Mouse (Mus musculus): ENCODE data around the gene Flywch1. TPM values are rescaled to one million over a fixed set of nuclear protein-coding genes. Genes with fewer than 3 reads are reported as not detected.
"Not testable (repeated sequence)": the region's sequence is repeated elsewhere in the genome, so short reads cannot be mapped to it uniquely, and the experiment has no call there.

The Flywch1 gene
- total RNA-seq, 2 experiments from 2014 or later: 304 to 305 TPM

- intact Hi-C loops (cut with DNase I): loop anchor here (2.0 kb wide), 1 partner anchor 17 kb away; no protein-coding TSS in a partner anchor
- peak; percentile 87 to 95 for DNase-seq (ENCODE audit: low spot score in 2 of 2)
Observed at GRCm38 (mm10) chr17:23785561-23786471, 14.4 kb upstream of the Flywch1 start, which contains the start of gene Flywch2. Gene Flywch2 (minus strand): TSS chr17:23786081.

DNA sequence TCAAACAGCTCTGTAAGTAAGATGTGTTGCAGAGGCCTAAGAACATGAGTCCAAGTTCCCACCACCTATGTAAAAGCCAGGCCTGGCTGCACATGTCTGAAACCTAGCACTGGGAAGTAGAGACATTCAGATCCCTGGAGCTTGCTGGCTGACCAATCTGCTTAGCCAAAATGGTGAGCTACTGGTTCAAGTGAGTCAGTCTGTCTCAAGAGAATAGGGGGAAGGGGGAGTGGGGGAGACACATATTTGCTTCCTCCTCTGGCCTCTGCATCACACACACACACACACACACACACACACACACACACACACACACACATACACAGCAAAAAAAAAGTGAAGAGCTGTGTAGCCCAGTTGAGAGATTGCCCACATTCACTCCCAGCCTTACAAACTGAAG, 11.9 kb upstream of the Flywch1 start:
- intact Hi-C loops (cut with DNase I): no loop called here
- DNase-seq (ENCODE audit: low spot score in 2 of 2): no peak

DNA sequence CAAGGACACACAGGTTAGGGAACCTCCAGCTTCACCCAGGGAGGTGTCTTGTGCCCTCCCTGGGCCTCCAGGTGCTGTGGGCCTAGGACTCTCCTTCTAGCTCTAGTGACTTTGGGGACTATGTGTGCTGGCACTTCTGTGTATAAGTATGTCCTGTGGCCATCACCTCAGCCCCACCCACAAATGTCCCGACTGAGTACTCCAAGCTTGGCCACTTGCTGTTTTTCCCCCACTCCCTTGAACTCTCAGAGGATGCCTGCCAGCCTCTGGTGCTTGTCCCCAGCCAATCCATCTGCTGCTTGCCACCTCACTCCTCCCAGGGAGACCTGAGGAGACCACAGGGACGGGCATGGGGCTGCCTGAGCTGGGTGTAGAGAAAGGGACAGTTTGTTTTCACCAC, 7.0 kb upstream of the Flywch1 start:
- intact Hi-C loops (cut with DNase I): no loop called here
- no peak for DNase-seq (ENCODE audit: low spot score in 2 of 2)

GRCm38 (mm10) chr17:23777141-23777540, 5.7 kb upstream of the Flywch1 start:
- no peak for DNase-seq (ENCODE audit: low spot score in 2 of 2)
- intact Hi-C loops (cut with DNase I): no loop called here

DNA sequence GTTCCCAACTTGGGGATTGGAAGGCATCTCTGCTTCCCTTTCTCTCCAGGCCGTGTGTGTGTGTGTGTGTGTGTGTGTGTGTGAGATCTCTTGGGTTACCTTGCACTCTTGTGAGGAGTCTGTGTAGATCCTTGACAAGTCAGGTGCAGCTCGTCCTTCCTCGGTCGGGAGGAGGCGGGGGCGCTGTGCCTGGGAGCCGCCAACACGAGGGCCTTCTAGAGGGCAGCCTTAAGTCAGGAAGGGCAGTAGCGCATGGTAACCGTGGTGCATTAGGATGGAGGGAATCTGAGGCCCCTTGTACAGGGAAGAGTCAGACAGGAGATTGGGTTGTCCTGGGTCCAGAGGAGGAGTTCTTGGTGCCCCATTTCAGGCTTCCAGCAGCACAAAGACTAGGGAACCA, 4.8 kb upstream of the Flywch1 start:
- intact Hi-C loops (cut with DNase I): no loop called here
- no peak for DNase-seq (ENCODE audit: low spot score in 2 of 2)

DNA sequence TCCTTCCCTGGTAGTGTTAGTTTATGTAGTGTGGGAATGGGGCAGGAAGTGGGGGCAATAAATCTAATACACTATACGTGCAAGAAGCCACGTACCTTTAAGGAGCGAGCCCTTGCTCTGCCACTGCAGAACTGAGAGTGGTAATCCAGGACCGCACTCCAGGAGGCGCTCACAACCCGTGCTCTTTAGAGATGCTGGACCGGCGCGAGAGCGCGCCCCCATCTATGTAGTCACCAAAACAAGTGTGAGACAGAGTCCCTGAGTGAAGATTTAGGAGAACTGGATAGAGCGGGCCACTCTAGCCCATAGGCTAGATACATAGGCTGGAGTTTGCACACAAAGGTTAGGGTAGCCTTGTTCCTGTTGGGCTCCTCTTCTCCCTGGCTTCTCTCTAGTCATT, 2.7 kb upstream of the Flywch1 start:
- intact Hi-C loops (cut with DNase I): loop anchor here (5.0 kb wide), 2 partner anchors 68 to 188 kb away; partner anchors contain the start of genes Prss32 and Prss41

DNA sequence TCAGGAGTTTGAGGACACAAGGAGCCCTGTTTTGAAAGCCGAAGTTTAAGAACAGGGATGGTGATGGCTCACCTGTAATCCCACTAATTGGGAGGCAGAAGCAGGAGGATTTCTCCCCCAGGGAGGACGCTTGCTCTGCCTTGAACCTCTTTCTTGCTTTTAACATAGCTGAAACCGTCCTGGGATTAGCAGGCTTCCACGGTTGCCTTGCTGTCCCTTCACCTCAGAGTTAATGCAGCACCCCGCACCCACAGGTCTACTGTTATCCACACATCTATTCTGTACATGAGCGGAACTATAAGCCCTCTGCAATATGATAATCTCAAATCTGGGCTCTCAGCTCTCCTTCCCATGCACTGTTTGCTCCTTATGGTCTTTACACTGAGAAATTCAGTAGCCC, 2.3 kb upstream of the Flywch1 start:
- intact Hi-C loops (cut with DNase I): loop anchor here (5.0 kb wide), 2 partner anchors 69 to 189 kb away; partner anchors contain the start of genes Prss32 and Prss41
- DNase-seq (ENCODE audit: low spot score in 2 of 2): no peak

More for the DNA sequence above, 2.7 kb upstream of the Flywch1 start:
- peak; percentile 73 to 87 for DNase-seq (ENCODE audit: low spot score in 2 of 2)

- intact Hi-C loops (cut with DNase I): loop anchor here (5.0 kb wide), 2 partner anchors 70 to 190 kb away; partner anchors contain the start of genes Prss32 and Prss41
- DNase-seq (ENCODE audit: low spot score in 2 of 2): not testable (repeated sequence)
Observed at GRCm38 (mm10) chr17:23772219-23772556, 786 bp upstream of the Flywch1 start.

DNA sequence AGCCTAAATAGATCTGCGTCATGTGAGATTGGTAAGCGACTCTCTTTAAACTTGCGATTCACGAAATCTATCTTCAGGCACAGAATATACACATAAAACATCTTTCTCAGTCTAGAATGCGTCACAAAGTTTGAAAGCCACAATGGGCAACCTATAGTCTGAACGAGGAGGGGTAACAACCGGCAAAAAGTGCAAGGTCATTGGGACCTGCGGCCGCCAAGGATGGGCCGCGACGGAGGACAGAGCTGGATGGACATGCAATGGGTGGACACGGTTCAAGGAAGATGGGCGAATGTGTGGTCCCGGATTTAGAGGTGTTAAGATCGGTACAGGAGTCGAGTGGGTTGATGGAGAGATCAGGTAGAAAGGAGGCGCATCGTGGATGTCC, 512 bp downstream of the Flywch1 start:
- peak; percentile 30 to 52 for DNase-seq (ENCODE audit: low spot score in 2 of 2)
- intact Hi-C loops (cut with DNase I): loop anchor here (2.0 to 5.0 kb wide), 3 partner anchors 58 to 191 kb away; partner anchors contain the start of genes Elob, Prss32 and Prss41

- intact Hi-C loops (cut with DNase I): loop anchor here (2.0 to 5.0 kb wide), 3 partner anchors 58 to 192 kb away; partner anchors contain the start of genes Elob, Prss32 and Prss41
Observed at GRCm38 (mm10) chr17:23770493-23770892, 909 bp downstream of the Flywch1 start.

DNA sequence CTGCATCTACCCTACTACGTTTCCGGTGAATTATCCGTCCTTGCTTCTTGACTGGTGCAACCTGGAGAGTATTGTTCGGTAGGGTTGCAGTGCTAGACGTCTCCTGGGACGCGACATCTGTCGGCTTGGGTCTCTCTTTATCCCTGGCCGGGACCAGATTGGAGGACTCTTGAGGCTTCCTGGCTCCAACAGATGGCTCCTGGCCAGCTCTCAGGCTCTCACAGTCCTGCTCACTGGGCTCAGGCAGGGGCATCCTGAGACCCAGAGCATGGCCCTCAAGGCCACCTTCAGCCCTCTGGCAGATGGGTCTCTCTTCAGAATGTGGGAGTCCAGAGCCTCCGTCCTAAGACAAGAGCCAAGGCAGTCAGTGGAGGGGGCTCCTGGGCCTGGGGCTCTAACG, 8.4 kb downstream of the Flywch1 start:
- intact Hi-C loops (cut with DNase I): no loop called here
- no peak for DNase-seq (ENCODE audit: low spot score in 2 of 2)

More at GRCm38 (mm10) chr17:23770493-23770892, 909 bp downstream of the Flywch1 start:
- DNase-seq (ENCODE audit: low spot score in 2 of 2): peak in 1 of 2 experiments; percentile 22

DNA sequence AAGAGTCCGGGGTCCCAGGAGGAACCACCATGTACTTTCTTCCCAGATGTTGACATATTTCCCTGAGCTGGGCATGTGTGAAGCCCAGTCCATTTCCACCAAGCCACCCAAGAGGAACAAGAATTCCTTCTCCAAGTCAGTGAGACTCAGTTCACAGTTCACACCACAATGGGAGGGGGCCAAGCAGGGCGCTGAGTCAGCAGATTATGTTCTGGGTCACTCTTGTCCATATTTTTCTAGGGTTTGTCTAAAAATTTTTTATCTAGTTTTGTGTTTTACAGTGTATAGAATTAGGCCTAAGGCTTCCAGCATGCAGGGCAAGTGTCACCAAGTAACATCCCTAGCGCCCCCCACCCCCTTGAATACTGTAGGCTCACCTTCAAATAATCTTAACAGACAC, 10.2 kb downstream of the Flywch1 start:
- intact Hi-C loops (cut with DNase I): no loop called here
- DNase-seq (ENCODE audit: low spot score in 2 of 2): no peak

- no peak for DNase-seq (ENCODE audit: low spot score in 2 of 2)
- intact Hi-C loops (cut with DNase I): no loop called here
Observed at GRCm38 (mm10) chr17:23760231-23760630, 11.2 kb downstream of the Flywch1 start.

GRCm38 (mm10) chr17:23758801-23759200, 12.6 kb downstream of the Flywch1 start:
- DNase-seq (ENCODE audit: low spot score in 2 of 2): no peak
- intact Hi-C loops (cut with DNase I): no loop called here

GRCm38 (mm10) chr17:23757581-23757980, 13.8 kb downstream of the Flywch1 start:
- intact Hi-C loops (cut with DNase I): no loop called here
- no peak for DNase-seq (ENCODE audit: low spot score in 2 of 2)

GRCm38 (mm10) chr17:23755689-23756088, 15.7 kb downstream of the Flywch1 start:
- intact Hi-C loops (cut with DNase I): no loop called here
- DNase-seq (ENCODE audit: low spot score in 2 of 2): no peak

DNA sequence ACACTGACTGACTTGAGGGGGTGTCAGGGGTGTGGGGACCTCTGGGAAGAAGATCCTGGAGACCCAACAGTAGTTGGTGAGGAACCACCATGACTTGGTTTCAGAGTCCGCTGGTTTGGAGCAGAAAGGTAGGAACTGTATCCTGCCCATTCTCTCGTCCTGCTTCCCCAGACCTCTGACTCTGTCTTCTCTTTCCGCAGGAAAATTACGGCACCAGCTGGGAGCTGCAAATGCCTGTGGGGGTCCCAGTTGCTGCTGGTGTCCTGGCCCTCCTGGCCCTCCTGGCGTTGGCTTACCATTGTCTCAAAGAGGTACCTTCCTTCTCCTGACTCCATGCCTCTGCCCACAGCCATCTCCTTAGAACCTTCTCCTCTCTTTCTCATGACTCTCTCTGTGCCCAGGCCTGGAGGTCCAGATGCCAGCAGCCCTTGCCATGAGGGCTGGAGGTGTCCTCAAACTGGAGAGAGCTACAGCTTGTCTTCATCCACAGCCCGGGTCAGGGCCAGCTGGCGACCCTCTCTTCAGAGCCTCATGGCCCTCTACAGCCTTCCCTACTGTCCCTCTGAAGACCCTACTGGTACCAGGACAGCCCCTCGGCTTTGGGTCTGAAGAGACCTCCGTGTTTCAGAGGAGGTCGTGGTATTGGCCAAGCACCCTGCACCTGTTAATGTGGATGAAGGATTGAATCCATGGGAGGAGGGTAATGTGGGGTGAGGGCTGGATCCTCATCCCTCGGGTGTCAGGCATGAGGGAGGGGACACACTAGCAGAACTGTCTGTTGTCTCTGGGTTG, 21.8 kb downstream of the Flywch1 start:
- intact Hi-C loops (cut with DNase I): no loop called here
- no peak for DNase-seq (ENCODE audit: low spot score in 2 of 2)

- intact Hi-C loops (cut with DNase I): no loop called here
- peak; percentile 67 to 82 for DNase-seq (ENCODE audit: low spot score in 2 of 2)
Observed at GRCm38 (mm10) chr17:23748631-23749391, 22.6 kb downstream of the Flywch1 start.

DNA sequence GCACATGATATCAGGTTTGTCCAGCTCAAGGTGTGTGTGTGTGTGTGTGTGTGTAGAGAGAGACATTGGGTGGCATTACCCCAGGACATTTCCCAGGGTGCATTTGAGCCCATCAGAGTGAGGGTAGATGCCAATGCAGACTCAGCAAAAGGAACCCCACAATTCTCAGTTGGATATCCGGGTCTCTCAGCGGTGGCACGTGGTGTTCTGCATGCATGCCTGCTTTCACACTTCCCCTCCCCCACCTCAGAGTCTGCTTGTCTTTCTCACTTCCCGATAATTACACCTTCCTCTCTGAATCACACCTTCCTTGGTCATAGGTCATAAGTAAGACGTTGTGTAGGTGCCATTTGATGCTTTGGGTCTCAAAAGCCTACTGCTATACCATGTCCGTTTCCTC, 23.4 kb downstream of the Flywch1 start:
- intact Hi-C loops (cut with DNase I): no loop called here
- DNase-seq (ENCODE audit: low spot score in 2 of 2): no peak

Data from left cerebral cortex, postnatal 25 days (tissue).